Comparison of ENCODE assay signal across 22 mouse cellular contexts in the genomic region with DNA sequence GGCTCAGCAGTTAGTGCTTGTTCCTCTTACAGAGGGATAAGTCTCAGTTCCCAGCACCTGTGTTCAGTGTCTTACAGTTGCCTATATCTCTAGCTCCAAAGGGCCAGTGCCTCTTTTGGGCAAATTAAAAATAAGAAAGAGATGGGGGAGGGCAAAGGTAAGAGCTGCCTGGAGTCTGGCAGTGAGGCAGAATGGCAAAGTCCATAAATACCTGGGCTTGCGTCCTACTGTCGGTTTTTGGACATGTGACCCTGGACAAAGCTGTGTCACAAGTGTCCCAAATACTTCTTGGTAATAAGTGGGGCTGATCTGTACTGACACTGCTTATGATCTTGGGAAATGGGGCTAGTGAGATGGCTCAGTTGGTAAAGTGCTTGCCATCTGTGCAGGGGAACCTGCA.
DNase-seq lines count a peak whose midpoint lies in the region; ATAC-seq and TF ChIP-seq lines count a peak whose summit lies in the region.
"Had no signal": no experiment of that assay in that cellular context is flagged by ENCODE, and none has a peak within 500 bp of the region (broad histone marks: within the 10 kb centered on the region; RNA-seq: fewer than 3 reads in every experiment).

No protein-coding gene starts in this region.

- 83% methylated on average over 2 of the region's 2 CpGs for WGBS in heart, embryonic 10.5 days
- 68% methylated on average over 2 of the region's 2 CpGs for WGBS in kidney, adult 2 months
- WGBS in kidney, embryonic 15.5 days: 98% methylated on average over 2 of the region's 2 CpGs
- WGBS in liver, adult 2 months: 36% methylated on average over 2 of the region's 2 CpGs
- WGBS in liver, postnatal 0 days (ENCODE audit: insufficient replicate concordance): 73% methylated on average over 2 of the region's 2 CpGs

- no peaks in the 10 kb centered on the region for H3K4me1 ChIP-seq in heart, embryonic 10.5 days
- H3K4me1 ChIP-seq in kidney, adult 2 months (ENCODE audit: control insufficient read depth, insufficient read depth, low read length): no peaks in the 10 kb centered on the region
- H3K4me1 ChIP-seq in kidney, embryonic 15.5 days: no peaks in the 10 kb centered on the region
- peaks cover 2% of the 10 kb centered on the region; the same call in 1 of the 2 replicates for H3K4me1 ChIP-seq in liver, adult 2 months (ENCODE audit: control insufficient read depth, insufficient read depth, low read length)
- H3K4me1 ChIP-seq in liver, postnatal 0 days (ENCODE audit: insufficient read depth): peaks cover 2% of the 10 kb centered on the region; the same call in 1 of the 2 replicates
- H3K4me1 ChIP-seq: embryonic facial prominence, embryonic 13.5 days; embryonic facial prominence, embryonic 15.5 days; forebrain, embryonic 10.5 days; forebrain, embryonic 12.5 days had no signal

- H3K27ac ChIP-seq in heart, embryonic 10.5 days: no peak overlapping the region
- H3K27ac ChIP-seq in kidney, adult 2 months (ENCODE audit: insufficient read depth, low read depth, low read length): no peak overlapping the region
- H3K27ac ChIP-seq in kidney, embryonic 15.5 days: no peak overlapping the region
- H3K27ac ChIP-seq in liver, adult 2 months (replicated peaks; ENCODE audit: insufficient read depth, low read depth, low read length): no peak overlapping the region
- H3K27ac ChIP-seq in liver, postnatal 0 days (ENCODE audit: low read depth): no peak overlapping the region
- H3K27ac ChIP-seq: embryonic facial prominence, embryonic 13.5 days; embryonic facial prominence, embryonic 15.5 days; forebrain, embryonic 10.5 days; forebrain, embryonic 12.5 days had no signal

- no peak for ATAC-seq in kidney, embryonic 15.5 days (replicated peaks; ENCODE audit: low FRiP score)
- no peak for ATAC-seq in liver, postnatal 0 days
- ATAC-seq: forebrain, embryonic 14.5 days had no signal

- 0 out of 2 replicates have a peak, but pooled peaks cover 5% of the 10 kb centered on the region for H3K36me3 ChIP-seq in heart, embryonic 10.5 days
- H3K36me3 ChIP-seq in kidney, adult 2 months (ENCODE audit: control insufficient read depth, insufficient read depth, low read length): no peaks in the 10 kb centered on the region
- peaks cover 52% of the 10 kb centered on the region for H3K36me3 ChIP-seq in kidney, embryonic 15.5 days
- H3K36me3 ChIP-seq in liver, adult 2 months (ENCODE audit: control insufficient read depth, insufficient read depth, low read length): no peaks in the 10 kb centered on the region
- H3K36me3 ChIP-seq in liver, postnatal 0 days (replicated peaks; ENCODE audit: insufficient read depth, low read length): peaks cover 3% of the 10 kb centered on the region; the same call in 1 of the 2 replicates

- no peak for TF ChIP-seq POLR2A in kidney, adult 2 months (IDR thresholded peaks at IDR 0.05; ENCODE audit: low read depth, low read length)
- TF ChIP-seq POLR2A in liver, adult 2 months (IDR thresholded peaks at IDR 0.05; ENCODE audit: extremely low read depth, insufficient read depth, low read length): no peak

- intact Hi-C loops in heart, postnatal 25 days (cut with DNase I): no loop called here

- no peaks in the 10 kb centered on the region for H3K79me2 ChIP-seq in liver, adult 2 months (ENCODE audit: control insufficient read depth, insufficient read depth, low read length)

- no peaks in the 10 kb centered on the region for H3K27me3 ChIP-seq in heart, embryonic 10.5 days (ENCODE audit: insufficient read depth, poor library complexity, severe bottlenecking)
- no peaks in the 10 kb centered on the region for H3K27me3 ChIP-seq in kidney, adult 2 months (replicated peaks; ENCODE audit: control insufficient read depth, insufficient read depth, low read length)
- no peaks in the 10 kb centered on the region for H3K27me3 ChIP-seq in kidney, embryonic 15.5 days
- H3K27me3 ChIP-seq in liver, adult 2 months (ENCODE audit: control insufficient read depth, insufficient read depth, low read length): no peaks in the 10 kb centered on the region
- no peaks in the 10 kb centered on the region for H3K27me3 ChIP-seq in liver, postnatal 0 days (ENCODE audit: insufficient read depth, low read length)
- H3K27me3 ChIP-seq: embryonic facial prominence, embryonic 13.5 days; embryonic facial prominence, embryonic 15.5 days; forebrain, embryonic 12.5 days had no signal

- no peaks in the 10 kb centered on the region for H3K9me3 ChIP-seq in heart, embryonic 10.5 days
- no peaks in the 10 kb centered on the region for H3K9me3 ChIP-seq in kidney, embryonic 15.5 days (replicated peaks)
- H3K9me3 ChIP-seq in liver, postnatal 0 days (ENCODE audit: low read length): no peaks in the 10 kb centered on the region
- H3K9me3 ChIP-seq: embryonic facial prominence, embryonic 13.5 days; embryonic facial prominence, embryonic 15.5 days; forebrain, embryonic 10.5 days; forebrain, embryonic 12.5 days had no signal

- peak; percentile 41 for DNase-seq in heart, embryonic 10.5 days (ENCODE audit: low spot score)
- DNase-seq in heart, postnatal 25 days (ENCODE audit: low spot score): no peak
- peak; percentile 37 for DNase-seq in kidney, adult 2 months
- DNase-seq in liver, adult 2 months (ENCODE audit: extremely low read depth, low read depth, low spot score): peak; percentile 60
- no peak for DNase-seq in liver, postnatal 0 days
- DNase-seq: adrenal gland, adult 2 months; adrenal gland, postnatal 10 days; adrenal gland, postnatal 25 days; cerebellum, adult 11 months; cerebellum, adult 18-20 months; cerebellum, adult 8-10 months; cerebellum, adult 9-11 months; cerebellum, postnatal 14 days; cerebellum, postnatal 36 days; embryo, embryonic 11 days had no signal

- no peak overlapping the region for H3K9ac ChIP-seq in kidney, embryonic 15.5 days
- no peak overlapping the region for H3K9ac ChIP-seq in liver, adult 2 months (ENCODE audit: low read depth, low read length)
- H3K9ac ChIP-seq in liver, postnatal 0 days (replicated peaks): no peak overlapping the region
- H3K9ac ChIP-seq: embryonic facial prominence, embryonic 13.5 days; embryonic facial prominence, embryonic 15.5 days; forebrain, embryonic 12.5 days had no signal

- no peak overlapping the region for H3K4me3 ChIP-seq in heart, embryonic 10.5 days
- no peak overlapping the region for H3K4me3 ChIP-seq in kidney, adult 2 months (ENCODE audit: insufficient read depth, low read depth, low read length)
- no peak overlapping the region for H3K4me3 ChIP-seq in kidney, embryonic 15.5 days (replicated peaks)
- H3K4me3 ChIP-seq in liver, adult 2 months (ENCODE audit: insufficient read depth, low read depth, low read length): no peak overlapping the region
- H3K4me3 ChIP-seq in liver, postnatal 0 days (ENCODE audit: low read depth, low read length): no peak overlapping the region
- H3K4me3 ChIP-seq: embryonic facial prominence, embryonic 13.5 days; embryonic facial prominence, embryonic 15.5 days; erythroblast, embryonic 14.5 days; forebrain, embryonic 10.5 days; forebrain, embryonic 12.5 days had no signal

- no peak for TF ChIP-seq EP300 in liver, postnatal 0 days (IDR thresholded peaks at IDR 0.05; ENCODE audit: low read depth)

- TF ChIP-seq CTCF in kidney, adult 2 months (conservative IDR thresholded peaks at IDR 0.05; ENCODE audit: insufficient read depth, insufficient read length, low read depth, low read length): no peak
- no peak for TF ChIP-seq CTCF in liver, adult 2 months (IDR thresholded peaks at IDR 0.05; ENCODE audit: low read depth, low read length)
- no peak for TF ChIP-seq CTCF in liver, postnatal 0 days (IDR thresholded peaks at IDR 0.05; ENCODE audit: low read depth)

- no peak overlapping the region for H3K4me2 ChIP-seq in kidney, embryonic 15.5 days
- H3K4me2 ChIP-seq in liver, postnatal 0 days (ENCODE audit: low read depth, low read length): no peak overlapping the region
- H3K4me2 ChIP-seq: embryonic facial prominence, embryonic 13.5 days; embryonic facial prominence, embryonic 15.5 days; forebrain, embryonic 12.5 days had no signal

Comparison
In these comparisons a context has a peak if more than half of its experiments do, and no peak if none do; other contexts are left out.
1. DNase-seq: peak in heart, embryonic 10.5 days (single experiment), kidney, adult 2 months (single experiment) and liver, adult 2 months (single experiment); none in heart, postnatal 25 days (single experiment) and liver, postnatal 0 days (single experiment).